Mouse (Mus musculus) G1E-ER4 (cell line): ENCODE data around the gene Acot8. TPM values are rescaled to one million over a fixed set of nuclear protein-coding genes. Genes with fewer than 3 reads are reported as not detected.

ENCODE experiments used
- GATA1 ChIP-seq: IDR thresholded peaks from one replicate; pipeline ENCODE4 v1.8.0; 2012; ENCODE audit warnings: low read length, inconsistent platforms
- polyA plus RNA-seq: library from polyadenylated mRNA; stranded (reverse); fragments of >175 nt; gene quantifications from 2 replicates; pipeline ENCODE4 v1.2.3, GENCODE M21; 2012

Gene Acot8
- polyA plus RNA-seq, 1 experiment, result 34.2 TPM

DNA sequence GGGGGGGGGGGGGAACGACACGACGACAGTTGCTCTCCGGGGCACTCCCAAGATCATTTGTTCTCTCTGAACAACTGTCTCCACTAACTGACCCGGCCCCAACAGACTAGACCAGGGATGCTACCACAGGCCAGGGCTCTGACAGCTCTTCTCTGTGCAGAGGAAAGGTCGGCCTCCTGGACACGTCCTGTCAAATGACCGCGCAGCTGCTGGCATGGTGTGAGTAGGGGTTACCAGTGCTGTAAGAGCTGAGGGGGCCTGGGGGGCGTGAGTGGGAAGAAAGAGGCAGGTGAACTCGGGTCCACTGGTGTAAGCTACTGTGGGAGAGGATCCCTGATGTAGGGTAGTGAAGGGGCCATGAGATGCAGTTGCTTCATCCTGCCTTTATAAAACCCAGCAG lies 46.8 kb downstream of the Acot8 start:
- no peak for TF ChIP-seq GATA1

DNA sequence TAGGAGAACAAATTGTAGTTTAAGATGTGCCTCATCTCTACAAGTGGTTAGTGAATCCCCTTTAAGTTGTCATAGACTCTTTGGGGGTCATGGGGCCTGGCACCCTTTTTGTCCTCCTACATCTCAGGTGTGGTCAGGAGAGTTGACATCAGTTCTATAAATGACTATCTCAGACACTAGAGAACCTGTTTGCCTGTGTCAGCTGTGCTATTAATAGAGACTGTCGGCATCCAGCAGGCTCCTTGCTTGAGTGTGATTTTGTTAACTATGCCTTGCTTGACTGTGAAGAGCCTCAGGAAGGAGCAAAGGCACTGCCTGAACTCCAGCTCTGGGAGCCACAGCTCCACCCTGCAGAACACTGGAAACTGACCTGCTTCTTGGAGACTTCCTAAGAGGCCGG lies 49.9 kb downstream of the Acot8 start:
- no peak for TF ChIP-seq GATA1

DNA sequence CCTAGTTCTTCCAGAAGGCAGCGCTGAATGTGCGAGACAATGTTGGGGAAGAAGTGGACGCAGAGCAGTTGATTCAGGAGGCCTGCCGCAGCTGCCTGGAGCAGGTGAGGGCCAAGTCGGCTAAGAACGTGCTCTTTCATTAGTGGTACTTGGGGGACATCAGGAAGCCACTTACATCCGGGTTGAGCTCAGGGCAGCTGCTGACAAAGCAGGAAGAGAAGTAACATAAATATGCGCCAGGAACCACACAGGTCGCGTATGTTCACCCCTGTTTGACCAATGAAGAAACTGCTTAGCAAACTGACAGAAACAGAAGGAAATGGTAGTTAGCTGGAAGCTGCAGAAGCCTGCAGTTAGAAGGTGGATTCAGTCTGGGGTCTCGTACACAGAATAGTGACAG lies 50.6 kb downstream of the Acot8 start:
- TF ChIP-seq GATA1, result no peak

DNA sequence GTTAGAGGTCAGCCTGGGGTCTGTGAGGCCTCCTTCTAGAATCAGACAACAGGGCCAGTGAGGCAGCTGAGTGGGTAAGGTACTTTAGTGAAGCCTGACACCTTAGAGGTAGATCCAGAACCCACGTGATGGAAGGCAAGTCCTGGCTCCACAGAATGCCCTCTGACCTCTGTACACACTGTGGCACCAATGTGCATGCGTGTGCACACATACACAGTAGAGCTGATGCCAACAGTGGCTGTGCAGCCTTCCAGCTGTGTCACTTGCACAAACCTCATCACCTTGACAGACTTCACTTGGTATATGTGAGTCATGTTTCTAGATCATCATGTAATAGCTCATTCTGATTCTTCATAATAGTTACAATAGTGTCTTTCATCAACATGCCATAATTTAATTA lies 52.2 kb downstream of the Acot8 start:
- no peak for TF ChIP-seq GATA1

DNA sequence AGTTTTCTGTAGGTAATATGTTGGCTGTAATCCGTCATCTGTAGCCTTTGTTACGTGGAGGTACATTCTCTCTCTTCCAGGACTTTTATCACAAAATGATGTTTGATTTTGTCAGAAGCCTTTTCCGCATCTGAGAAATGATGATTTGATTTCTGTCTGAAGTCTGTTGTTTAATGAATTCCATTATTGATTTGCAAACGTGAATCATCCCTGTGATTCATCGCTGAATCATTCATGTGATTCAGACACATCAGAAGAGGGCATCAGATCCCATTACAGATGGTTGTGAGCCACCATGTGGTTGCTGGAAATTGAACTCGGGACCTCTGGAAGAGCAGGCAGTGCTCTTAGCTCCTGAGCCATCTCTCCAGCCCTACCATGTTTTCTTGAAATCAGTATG lies 55.7 kb downstream of the Acot8 start:
- no peak for TF ChIP-seq GATA1

DNA sequence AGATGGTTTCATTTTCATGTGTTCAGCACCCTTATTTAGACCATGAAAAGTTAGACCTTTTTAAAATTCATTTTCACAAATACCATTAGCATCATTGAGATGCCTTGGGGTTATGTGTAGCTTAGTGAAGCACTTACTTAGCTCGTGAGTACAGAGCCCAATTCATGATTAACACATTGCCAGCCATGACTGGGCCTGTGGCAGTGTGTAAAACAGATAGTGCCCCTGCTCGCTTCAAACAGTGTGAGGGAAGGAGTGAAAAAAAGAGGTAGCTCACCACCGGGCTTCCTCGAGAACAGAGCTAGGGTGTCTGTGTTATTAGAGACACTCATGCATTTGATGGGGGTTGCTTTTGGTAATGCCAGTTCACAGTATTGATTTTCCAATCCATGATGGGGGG lies 56.5 kb downstream of the Acot8 start:
- no peak for TF ChIP-seq GATA1

DNA sequence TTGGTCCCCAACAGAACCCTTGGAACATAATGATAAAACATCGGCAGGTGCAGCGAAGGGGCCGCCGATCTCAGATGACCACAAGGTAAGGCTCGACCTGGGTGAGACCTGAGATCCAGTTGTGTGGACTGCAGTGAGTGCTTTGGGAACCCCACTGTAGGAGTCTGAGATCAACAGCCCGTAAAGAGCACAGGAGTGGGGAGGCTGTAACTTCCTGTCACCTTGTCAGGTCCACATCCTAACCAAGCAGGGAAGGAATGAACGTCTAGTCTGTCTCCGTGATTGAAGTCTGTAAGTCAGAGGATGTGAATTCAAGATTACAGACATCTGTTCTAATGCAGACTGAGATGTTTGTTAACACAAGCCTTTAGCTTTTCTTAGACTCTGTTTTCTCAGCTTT lies 58.0 kb downstream of the Acot8 start:
- no peak for TF ChIP-seq GATA1

DNA sequence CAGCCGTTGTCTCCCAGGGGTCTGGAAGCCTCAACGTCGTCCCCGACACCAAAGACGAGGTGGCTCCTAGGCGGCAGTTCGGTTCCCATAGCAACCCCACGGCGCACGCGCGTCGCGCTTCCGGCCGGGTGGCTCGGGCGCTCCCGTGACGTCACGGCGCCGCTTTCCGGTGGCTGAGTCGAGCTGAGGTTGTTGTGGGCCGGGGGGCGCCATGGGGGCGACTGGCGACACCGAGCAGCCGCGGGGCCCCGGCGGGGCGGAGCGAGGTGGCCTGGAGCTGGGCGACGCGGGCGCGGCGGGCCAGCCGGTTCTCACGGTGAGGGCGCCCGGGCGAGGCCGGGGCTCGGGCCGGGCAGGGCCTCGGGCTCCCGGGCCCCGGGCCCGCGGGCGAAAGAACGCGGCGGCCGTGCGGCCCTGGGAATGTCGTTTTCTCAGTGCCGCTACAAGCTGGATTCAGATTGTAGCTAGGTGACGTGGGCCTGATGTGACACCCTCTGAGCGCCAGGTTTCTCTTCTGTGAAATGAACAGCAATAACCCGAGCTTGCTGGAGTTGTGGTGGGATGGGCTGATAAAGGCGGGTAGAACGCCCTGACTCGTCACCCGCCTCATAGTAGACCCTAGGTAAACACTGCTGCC lies 58.7 kb downstream of the Acot8 start, which contains the start of the genes Wfdc3 and Dnttip1:
Wfdc3 (minus strand) TSS at position 89 of the 637 bp plus-strand sequence.
Dnttip1 (plus strand) TSS at position 141 of the 637 bp plus-strand sequence.
- no peak for TF ChIP-seq GATA1

DNA sequence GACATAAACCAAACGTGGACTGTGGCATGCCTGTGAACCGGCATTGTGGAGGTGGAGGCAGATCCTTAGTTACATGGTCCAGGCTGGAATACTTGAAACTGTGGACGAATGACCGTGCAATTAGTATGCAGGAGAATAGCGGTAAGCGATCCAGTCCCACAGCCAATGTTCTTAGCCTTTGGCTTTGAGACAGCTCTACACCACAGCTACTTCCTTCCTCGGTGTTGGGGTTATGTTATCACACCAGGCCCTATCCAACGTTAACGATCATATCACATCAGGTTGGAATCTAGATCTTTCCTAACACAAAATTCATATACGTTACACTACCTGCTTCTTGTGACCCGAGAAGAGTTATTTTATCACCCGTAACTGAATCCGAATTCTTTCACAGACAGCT lies 59.7 kb downstream of the Acot8 start:
- TF ChIP-seq GATA1, result no peak

Other genes starting within 250 kb of the Acot8 start
- gene Wfdc2, start 242.5 kb downstream of the Acot8 start, polyA plus RNA-seq, result not detected in 2 replicates
- gene Spint3, start 231.4 kb downstream of the Acot8 start, polyA plus RNA-seq, result not detected in 2 replicates
- not detected in 2 replicates for gene Wfdc6a, start 219.4 kb downstream of the Acot8 start, polyA plus RNA-seq
- gene Eppin, start 211.3 kb downstream of the Acot8 start, polyA plus RNA-seq, result not detected in 2 replicates
- not detected in 2 replicates for gene Wfdc6b, start 191.4 kb downstream of the Acot8 start, polyA plus RNA-seq
- not detected in 2 replicates for gene Wfdc8, start 191.3 kb downstream of the Acot8 start, polyA plus RNA-seq
- gene Wfdc16, start 166.1 kb downstream of the Acot8 start, polyA plus RNA-seq, result not detected in 2 replicates
- not detected in 2 replicates for gene Wfdc10, start 148.8 kb downstream of the Acot8 start, polyA plus RNA-seq
- gene Wfdc9, start 148.3 kb downstream of the Acot8 start, polyA plus RNA-seq, result not detected in 2 replicates
- gene Wfdc11, start 130.8 kb downstream of the Acot8 start, polyA plus RNA-seq, result not detected in 2 replicates
- not detected in 2 replicates for gene Wfdc13, start 119.8 kb downstream of the Acot8 start, polyA plus RNA-seq
- gene Spint4, start 106.4 kb downstream of the Acot8 start, polyA plus RNA-seq, result not detected in 2 replicates
- gene Spint5, start 89.6 kb downstream of the Acot8 start, polyA plus RNA-seq, result not detected in 2 replicates
- 0.03 and 0.04 TPM in 2 replicates for gene Wfdc3, start 59.0 kb downstream of the Acot8 start, polyA plus RNA-seq
- gene Dnttip1, start 58.9 kb downstream of the Acot8 start, polyA plus RNA-seq, result 131 and 212 TPM in 2 replicates
- gene Ube2c, start 35.0 kb downstream of the Acot8 start, polyA plus RNA-seq, result 170 and 261 TPM in 2 replicates
- not detected in 2 replicates for gene Tnnc2, start 24.9 kb downstream of the Acot8 start, polyA plus RNA-seq
- gene Snx21, start 19.1 kb downstream of the Acot8 start, polyA plus RNA-seq, result 3.9 and 5.2 TPM in 2 replicates
- gene Zswim3, start 216 bp upstream of the Acot8 start, polyA plus RNA-seq, result 1.6 TPM in 2 replicates
- 29.9 and 31.4 TPM in 2 replicates for gene Zswim1, start 17.8 kb upstream of the Acot8 start, polyA plus RNA-seq
- not detected in 2 replicates for gene Spata25, start 23.7 kb upstream of the Acot8 start, polyA plus RNA-seq
- 12.4 and 46.9 TPM in 2 replicates for gene Ctsa, start 28.0 kb upstream of the Acot8 start, polyA plus RNA-seq
- 0.08 TPM in 1 of 2 replicates, not detected in the other for gene Neurl2, start 28.6 kb upstream of the Acot8 start, polyA plus RNA-seq
- gene Pltp, start 52.8 kb upstream of the Acot8 start, polyA plus RNA-seq, result not detected in 2 replicates
- 110 and 119 TPM in 2 replicates for gene Pcif1, start 74.4 kb upstream of the Acot8 start, polyA plus RNA-seq
- 58.2 and 59.2 TPM in 2 replicates for gene Zfp335, start 106.9 kb upstream of the Acot8 start, polyA plus RNA-seq
- 0.03 and 0.05 TPM in 2 replicates for gene Mmp9, start 135.9 kb upstream of the Acot8 start, polyA plus RNA-seq
- gene Slc12a5, start 155.9 kb upstream of the Acot8 start, polyA plus RNA-seq, result 0.31 and 0.41 TPM in 2 replicates
- 50.0 and 58.3 TPM in 2 replicates for gene Ncoa5, start 230.0 kb upstream of the Acot8 start, polyA plus RNA-seq